Mouse (Mus musculus): ENCODE results near the gene 2410002F23Rik. TPM values are rescaled to one million over a fixed set of nuclear protein-coding genes. Genes with fewer than 3 reads are reported as not detected.
"Not testable (repeated sequence)": the region's sequence is repeated elsewhere in the genome, so short reads cannot be mapped to it uniquely, and the experiment has no call there.

The 2410002F23Rik gene
- polyA plus RNA-seq, 1 experiment from 2014 or later: 178 TPM

DNA sequence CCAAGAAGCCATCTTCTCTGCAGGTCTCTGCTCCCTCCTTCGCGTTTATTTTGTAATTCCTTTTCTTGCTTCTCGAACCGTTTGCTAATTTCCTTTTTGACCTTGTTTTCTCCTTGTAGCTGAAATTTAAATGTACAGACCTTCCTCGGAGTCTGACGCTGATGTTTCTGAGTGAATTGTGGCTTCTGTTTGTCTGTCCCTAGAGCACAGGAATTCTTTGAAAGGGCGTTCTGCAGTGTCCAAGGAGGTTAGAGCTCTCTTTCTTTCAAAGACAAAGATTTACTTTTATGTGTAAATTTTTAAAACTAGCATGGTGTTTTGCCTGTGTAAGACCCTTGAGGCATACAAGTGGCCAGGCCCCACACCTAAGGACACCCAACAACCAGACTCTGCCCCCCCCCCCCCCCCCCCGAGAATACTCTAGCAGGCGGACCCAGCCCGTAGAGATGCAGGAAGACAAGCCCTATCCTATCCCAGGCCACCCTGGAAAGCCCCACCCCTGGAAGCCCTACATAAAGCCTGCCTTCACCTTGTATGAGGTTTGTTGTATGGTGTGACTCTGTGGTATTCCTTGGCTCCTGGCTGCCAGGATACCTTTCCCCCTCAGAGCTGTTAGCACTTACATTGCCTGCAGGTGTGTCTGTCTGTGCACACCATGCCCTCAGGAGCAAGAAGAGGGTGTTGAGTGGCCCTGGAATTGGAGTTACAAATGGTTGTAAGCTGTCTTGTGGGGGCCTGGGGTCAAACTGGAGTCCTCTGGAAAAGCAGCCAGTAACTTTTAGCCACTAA lies 30.1 kb downstream of the 2410002F23Rik start:
- H3K4me1 ChIP-seq (ENCODE audit: insufficient read depth, low read length): no peaks in the 10 kb centered on the region
- 77% methylated on average over 7 of the region's 10 CpGs for WGBS
- H3K4me2 ChIP-seq (replicated peaks; ENCODE audit: low read depth, low read length): no peak overlapping the region
- 0 out of 2 replicates have a peak, but pooled peaks cover 4% of the 10 kb centered on the region for H3K9me3 ChIP-seq (ENCODE audit: low read length)
- H3K9ac ChIP-seq (replicated peaks; ENCODE audit: low read length): no peak overlapping the region
- H3K27ac ChIP-seq (ENCODE audit: low read length): no peak overlapping the region
- ATAC-seq (ENCODE audit: low FRiP score, low TSS enrichment): no peak
- peaks cover 3% of the 10 kb centered on the region; the same call in 1 of the 2 replicates for H3K27me3 ChIP-seq (ENCODE audit: insufficient read depth, low read length)
- H3K36me3 ChIP-seq (ENCODE audit: insufficient read depth, low read length): no peaks in the 10 kb centered on the region
- H3K4me3 ChIP-seq (ENCODE audit: low read length): no peak overlapping the region

DNA sequence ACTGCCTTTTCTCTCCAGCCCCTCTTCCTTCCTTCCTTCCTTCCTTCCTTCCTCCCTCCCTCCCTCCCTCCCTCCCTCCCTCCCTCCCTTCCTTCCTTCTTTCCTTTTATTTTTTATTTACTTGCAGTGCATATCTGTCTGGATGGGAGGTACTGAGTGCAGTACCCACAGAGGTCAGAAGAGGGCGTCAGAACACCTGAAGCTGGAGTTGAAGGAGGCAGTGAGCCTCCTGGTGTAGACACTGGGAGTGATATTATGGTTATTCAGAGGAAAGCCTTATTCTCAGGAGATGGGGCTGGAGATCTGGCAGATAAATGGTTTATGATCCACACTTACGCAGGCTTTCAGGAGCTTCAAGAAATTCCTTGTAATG lies 30.7 kb downstream of the 2410002F23Rik start:
- Histone ChIP-seq H3K4me1 (ENCODE audit: insufficient read depth, low read length) (no peaks in the 10 kb centered on the region), H3K9me3 (ENCODE audit: low read length) (0 out of 2 replicates have a peak, but pooled peaks cover 4% of the 10 kb centered on the region), H3K4me2 (replicated peaks; ENCODE audit: low read depth, low read length) (no peak overlapping the region), H3K9ac (replicated peaks; ENCODE audit: low read length) (no peak overlapping the region), H3K27me3 (ENCODE audit: insufficient read depth, low read length) (peaks cover 3% of the 10 kb centered on the region; the same call in 1 of the 2 replicates), H3K36me3 (ENCODE audit: insufficient read depth, low read length) (no peaks in the 10 kb centered on the region), H3K4me3 (ENCODE audit: low read length) (no peak overlapping the region), H3K27ac (ENCODE audit: low read length) (no peak overlapping the region)
- 42% methylated on average over 2 of the region's 2 CpGs for WGBS
- ATAC-seq (ENCODE audit: low FRiP score, low TSS enrichment): no peak

DNA sequence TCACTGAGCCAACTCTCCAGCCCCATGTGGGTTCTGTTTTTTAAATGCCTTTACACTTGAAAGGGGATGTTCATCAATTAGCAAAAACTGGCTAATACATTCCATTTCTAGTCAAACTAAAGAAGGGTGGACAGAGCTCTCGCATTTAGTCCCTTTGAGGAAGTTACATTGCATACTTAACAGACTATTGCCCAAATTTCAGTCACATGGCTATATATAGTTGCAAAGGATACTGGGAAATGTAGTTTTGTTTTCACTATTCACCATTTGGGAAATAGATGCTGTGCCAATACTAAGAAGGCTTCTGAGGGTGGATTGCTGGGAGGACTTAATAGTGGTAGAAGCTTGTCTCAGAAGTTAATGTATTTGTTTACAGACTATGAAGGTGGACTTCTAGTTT lies 34.4 kb downstream of the 2410002F23Rik start:
- Histone ChIP-seq H3K4me1 (ENCODE audit: insufficient read depth, low read length) (no peaks in the 10 kb centered on the region), H3K27ac (ENCODE audit: low read length) (no peak overlapping the region), H3K27me3 (ENCODE audit: insufficient read depth, low read length) (no peaks in the 10 kb centered on the region), H3K4me2 (replicated peaks; ENCODE audit: low read depth, low read length) (no peak overlapping the region), H3K9me3 (ENCODE audit: low read length) (0 out of 2 replicates have a peak, but pooled peaks cover 4% of the 10 kb centered on the region), H3K9ac (replicated peaks; ENCODE audit: low read length) (no peak overlapping the region), H3K4me3 (ENCODE audit: low read length) (no peak overlapping the region), H3K36me3 (ENCODE audit: insufficient read depth, low read length) (no peaks in the 10 kb centered on the region)
- ATAC-seq (ENCODE audit: low FRiP score, low TSS enrichment): no peak
- 70% methylated on average over 1 of the region's 1 CpGs for WGBS

DNA sequence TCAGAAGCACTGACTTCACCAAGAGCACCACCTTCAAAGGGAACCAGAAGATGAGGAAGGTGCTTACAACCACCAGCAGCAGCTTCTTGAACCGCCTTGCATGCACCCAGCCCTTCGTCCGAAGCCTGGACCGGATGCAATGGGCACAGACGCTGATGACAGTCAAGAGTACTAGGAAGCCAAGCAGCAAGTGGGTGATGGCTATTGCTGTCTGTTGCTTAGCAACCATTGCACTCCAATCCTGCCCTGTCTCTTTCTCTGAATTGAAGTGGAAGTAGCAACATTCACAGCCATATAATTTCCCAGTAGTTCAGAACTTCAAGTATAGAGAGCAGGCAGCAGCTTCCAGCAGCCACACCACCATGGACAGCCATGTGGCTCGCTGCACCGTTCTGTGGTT lies 35.1 kb downstream of the 2410002F23Rik start:
- Histone ChIP-seq H3K27me3 (ENCODE audit: insufficient read depth, low read length) (no peaks in the 10 kb centered on the region), H3K9me3 (ENCODE audit: low read length) (0 out of 2 replicates have a peak, but pooled peaks cover 4% of the 10 kb centered on the region), H3K9ac (replicated peaks; ENCODE audit: low read length) (no peak overlapping the region), H3K27ac (ENCODE audit: low read length) (no peak overlapping the region), H3K36me3 (ENCODE audit: insufficient read depth, low read length) (no peaks in the 10 kb centered on the region), H3K4me3 (ENCODE audit: low read length) (no peak overlapping the region), H3K4me1 (ENCODE audit: insufficient read depth, low read length) (no peaks in the 10 kb centered on the region), H3K4me2 (replicated peaks; ENCODE audit: low read depth, low read length) (no peak overlapping the region)
- WGBS: 73% methylated on average over 7 of the region's 7 CpGs
- no peak for ATAC-seq (ENCODE audit: low FRiP score, low TSS enrichment)

DNA sequence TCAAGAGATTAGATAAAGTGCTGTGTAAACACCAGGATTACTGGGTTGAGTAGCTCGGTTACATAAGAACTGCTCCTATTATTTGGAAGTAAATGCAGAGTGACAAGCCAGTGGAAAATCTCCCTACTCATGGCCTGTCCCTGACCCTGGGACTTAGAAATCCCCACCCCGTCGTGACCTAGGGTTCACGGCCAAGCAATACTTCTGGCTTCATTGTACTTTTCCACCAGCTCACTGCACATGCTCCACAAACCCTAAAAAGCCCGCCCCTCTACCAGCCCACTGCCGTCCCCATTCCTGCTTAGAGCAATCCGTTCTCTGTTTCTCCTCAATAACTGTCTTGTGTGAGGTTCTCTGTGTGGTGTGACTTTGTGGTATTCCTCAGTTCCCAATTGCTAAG lies 41.2 kb downstream of the 2410002F23Rik start:
- no peaks in the 10 kb centered on the region for H3K27me3 ChIP-seq (ENCODE audit: insufficient read depth, low read length)
- H3K36me3 ChIP-seq (ENCODE audit: insufficient read depth, low read length): no peaks in the 10 kb centered on the region
- 71% methylated on average over 7 of the region's 7 CpGs for WGBS
- peaks cover 7% of the 10 kb centered on the region for H3K9me3 ChIP-seq (ENCODE audit: low read length)
- ATAC-seq (ENCODE audit: low FRiP score, low TSS enrichment): no peak
- no peak overlapping the region for H3K9ac ChIP-seq (replicated peaks; ENCODE audit: low read length)
- no peak overlapping the region for H3K4me2 ChIP-seq (replicated peaks; ENCODE audit: low read depth, low read length)
- no peak overlapping the region for H3K27ac ChIP-seq (ENCODE audit: low read length)
- no peak overlapping the region for H3K4me3 ChIP-seq (ENCODE audit: low read length)
- no peaks in the 10 kb centered on the region for H3K4me1 ChIP-seq (ENCODE audit: insufficient read depth, low read length)

DNA sequence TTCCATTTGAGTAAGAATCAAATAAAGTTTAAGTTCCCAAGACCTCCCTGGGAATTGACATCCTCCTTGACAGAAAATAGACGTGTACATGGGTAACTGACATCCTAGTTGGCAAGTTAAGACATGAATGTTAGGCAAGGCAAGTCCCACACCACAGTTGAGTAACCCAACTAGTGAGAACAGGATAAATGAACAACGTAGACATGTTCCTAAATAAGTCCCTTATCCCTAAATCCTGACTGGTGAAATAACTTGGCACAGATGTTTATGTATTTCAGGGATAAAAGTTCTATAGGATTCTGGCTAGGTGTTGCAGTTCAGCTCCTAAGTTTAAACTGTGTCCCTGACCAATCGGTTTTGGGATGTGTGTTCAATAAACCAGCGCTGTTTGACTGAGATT lies 44.5 kb downstream of the 2410002F23Rik start:
- WGBS: 77% methylated on average over 4 of the region's 4 CpGs
- no peaks in the 10 kb centered on the region for H3K36me3 ChIP-seq (ENCODE audit: insufficient read depth, low read length)
- no peaks in the 10 kb centered on the region for H3K4me1 ChIP-seq (ENCODE audit: insufficient read depth, low read length)
- ATAC-seq (ENCODE audit: low FRiP score, low TSS enrichment): no peak
- H3K27ac ChIP-seq (ENCODE audit: low read length): no peak overlapping the region
- no peak overlapping the region for H3K4me2 ChIP-seq (replicated peaks; ENCODE audit: low read depth, low read length)
- H3K4me3 ChIP-seq (ENCODE audit: low read length): no peak overlapping the region
- no peaks in the 10 kb centered on the region for H3K27me3 ChIP-seq (ENCODE audit: insufficient read depth, low read length)
- peaks cover 7% of the 10 kb centered on the region for H3K9me3 ChIP-seq (ENCODE audit: low read length)
- no peak overlapping the region for H3K9ac ChIP-seq (replicated peaks; ENCODE audit: low read length)

DNA sequence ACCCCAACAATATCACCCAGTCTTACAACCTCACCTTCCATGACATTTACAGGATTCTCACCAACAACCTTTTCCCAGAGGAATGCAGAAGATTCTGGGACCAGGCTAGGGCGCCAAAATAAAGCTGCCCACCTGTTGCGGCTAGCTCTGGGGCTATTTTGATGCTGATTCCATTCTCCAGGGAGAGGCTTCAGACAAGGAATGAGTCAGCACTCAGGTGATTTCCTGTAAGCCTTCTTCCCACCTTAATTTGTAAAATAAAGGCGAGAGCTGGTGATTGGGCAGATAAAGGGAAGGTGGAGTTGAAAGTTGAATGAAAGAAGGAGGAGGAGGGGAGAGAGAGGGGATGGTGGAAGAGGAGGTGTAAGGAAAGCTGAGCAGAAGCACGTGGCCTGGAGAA lies 44.9 kb downstream of the 2410002F23Rik start:
- Histone ChIP-seq H3K27ac (ENCODE audit: low read length) (no peak overlapping the region), H3K36me3 (ENCODE audit: insufficient read depth, low read length) (no peaks in the 10 kb centered on the region), H3K4me1 (ENCODE audit: insufficient read depth, low read length) (no peaks in the 10 kb centered on the region), H3K27me3 (ENCODE audit: insufficient read depth, low read length) (no peaks in the 10 kb centered on the region), H3K4me2 (replicated peaks; ENCODE audit: low read depth, low read length) (no peak overlapping the region), H3K4me3 (ENCODE audit: low read length) (no peak overlapping the region), H3K9ac (replicated peaks; ENCODE audit: low read length) (no peak overlapping the region), H3K9me3 (ENCODE audit: low read length) (peaks cover 7% of the 10 kb centered on the region)
- WGBS: 52% methylated on average over 4 of the region's 4 CpGs
- ATAC-seq (ENCODE audit: low FRiP score, low TSS enrichment): no peak

DNA sequence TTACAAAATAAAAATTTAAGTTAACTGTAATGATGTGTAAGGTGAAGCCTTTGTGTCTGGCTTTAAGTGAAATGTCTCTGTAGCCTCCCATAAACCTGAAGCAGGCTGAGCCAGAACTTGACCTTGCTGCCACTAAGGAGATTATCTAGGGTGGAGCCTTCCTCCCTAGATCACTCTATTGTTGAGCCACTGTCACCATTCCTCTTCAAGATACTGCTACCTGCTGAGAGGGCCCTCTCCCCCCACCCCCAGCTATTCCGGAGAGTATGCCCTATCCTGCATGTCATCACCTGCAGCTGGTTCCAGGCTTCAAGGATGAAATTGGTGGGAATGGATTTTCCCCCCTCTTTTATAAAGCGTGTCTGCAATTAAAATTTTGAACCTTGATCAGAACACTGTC lies 51.0 kb downstream of the 2410002F23Rik start:
- WGBS: 82% methylated on average over 2 of the region's 2 CpGs

More for the DNA sequence above, 51.0 kb downstream of the 2410002F23Rik start:
- not testable (repeated sequence) for H3K27me3 ChIP-seq (ENCODE audit: insufficient read depth, low read length); ATAC-seq (ENCODE audit: low FRiP score, low TSS enrichment); H3K4me2 ChIP-seq (replicated peaks; ENCODE audit: low read depth, low read length); H3K9me3 ChIP-seq (ENCODE audit: low read length); H3K4me1 ChIP-seq (ENCODE audit: insufficient read depth, low read length); H3K27ac ChIP-seq (ENCODE audit: low read length); H3K36me3 ChIP-seq (ENCODE audit: insufficient read depth, low read length); H3K4me3 ChIP-seq (ENCODE audit: low read length); H3K9ac ChIP-seq (replicated peaks; ENCODE audit: low read length)

Data from kidney, embryonic 16.5 days (tissue).